Mouse (Mus musculus) heart, postnatal 0 days (tissue): ENCODE data around the gene Frmd8. TPM values are rescaled to one million over a fixed set of nuclear protein-coding genes. Genes with fewer than 3 reads are reported as not detected.

Source experiments
- ATAC-seq: fragments of 200-750 bp; cut with Nextera tagmentation; 2 replicates; pipeline ENCODE4 v1.8.0; 2017; ENCODE audit warnings: low read depth, moderate number of reproducible peaks, moderate library complexity; ENCODE audit not compliant: insufficient read depth
- DNase-seq: peaks from one replicate; pipeline ENCODE4 v3.0.0-alpha.2; 2016; ENCODE audit warnings: low spot score
- H3K27ac ChIP-seq: fragments of 300-500 bp; sonication (generic); 2 replicates; pipeline ENCODE4 v1.5.1; 2014; ENCODE audit warnings: low read depth, mild to moderate bottlenecking
- H3K27me3 ChIP-seq: fragments of 300-500 bp; sonication (generic); 2 replicates; pipeline ENCODE4 v1.6.1; 2014; ENCODE audit warnings: low read length, mixed read lengths; ENCODE audit not compliant: control insufficient read depth, insufficient read depth
- H3K36me3 ChIP-seq: fragments of 300-500 bp; sonication (generic); replicated peaks from 2 replicates; pipeline ENCODE4 v1.6.1; 2014; ENCODE audit warnings: low read length, mixed read lengths; ENCODE audit not compliant: control insufficient read depth, insufficient read depth
- H3K4me1 ChIP-seq: fragments of 300-500 bp; sonication (generic); 2 replicates; pipeline ENCODE4 v1.6.1; 2014; ENCODE audit warnings: antibody characterized with exemption; ENCODE audit not compliant: control insufficient read depth, insufficient read depth
- H3K4me2 ChIP-seq: fragments of 300-500 bp; sonication (generic); 2 replicates; pipeline ENCODE4 v1.6.1; 2014; ENCODE audit warnings: low read depth, mild to moderate bottlenecking, low read length, moderate library complexity
- H3K4me3 ChIP-seq: fragments of 300-500 bp; sonication (generic); 2 replicates; pipeline ENCODE4 v1.5.1; 2014; ENCODE audit warnings: low read depth, low read length
- H3K9ac ChIP-seq: fragments of 300-500 bp; sonication (generic); replicated peaks from 2 replicates; pipeline ENCODE4 v1.6.1; 2014; ENCODE audit warnings: low read depth, low read length, mixed read lengths
- H3K9me3 ChIP-seq: fragments of 300-500 bp; sonication (generic); replicated peaks from 2 replicates; pipeline ENCODE4 v1.6.1; 2016; ENCODE audit warnings: low read length; ENCODE audit not compliant: control insufficient read depth
- CTCF ChIP-seq: IDR thresholded peaks from 2 replicates; pipeline ENCODE4 v1.5.1; 2016; ENCODE audit warnings: antibody characterized with exemption, control low read depth, low read depth
- EP300 ChIP-seq: IDR thresholded peaks from 2 replicates; pipeline ENCODE4 v1.6.1; 2016; ENCODE audit warnings: antibody characterized with exemption, low read depth
- WGBS: fragments of 180-500 bp; shearing (Covaris S2); extraction: QIAGEN DNeasy Blood & Tissue Kit; methylation state at CpG from one replicate; pipeline ENCODE4 v1.1.7; 2014; 5-methylcytosine and 5-hydroxymethylcytosine counted together
- polyA plus RNA-seq: library from polyadenylated mRNA; unstranded; fragments of >200 nt; fragmentation: Nextera tagmentation; extraction: Ambion mirVana; gene quantifications from 2 replicates; pipeline ENCODE4 v1.2.1, GENCODE M21; 2015
- total RNA-seq: library from RNA; depleted of rRNA; stranded (reverse); fragments of >200 nt; gene quantifications from 2 replicates; pipeline ENCODE4 v1.2.3, GENCODE M21; 2014; ENCODE audit warnings: low replicate concordance

Frmd8 gene
- total and polyA plus RNA-seq, 2 experiments from 2014 or later, result 12.8 to 29.1 TPM

DNA sequence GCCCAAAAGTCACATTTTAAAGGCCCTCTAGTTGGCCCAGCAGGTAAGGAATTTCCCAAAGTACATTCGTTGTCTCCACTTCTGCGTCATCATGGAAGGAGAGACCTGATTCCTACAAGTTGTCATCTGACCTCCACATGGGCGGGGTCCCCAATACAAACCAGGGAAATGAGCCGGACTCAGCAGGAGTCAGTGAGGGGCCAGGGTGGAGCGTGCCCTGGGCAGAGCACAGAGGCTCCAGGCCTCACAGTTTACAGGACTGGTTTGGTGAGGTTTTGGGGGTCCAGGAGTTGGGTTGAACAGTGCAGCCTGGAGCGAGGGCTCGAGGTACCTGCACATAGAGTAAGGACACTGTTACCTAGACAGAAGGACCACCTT is 65.4 kb downstream of the Frmd8 start:
- no peak overlapping the region for H3K4me3 ChIP-seq
- peaks cover 83% of the 10 kb centered on the region for H3K4me1 ChIP-seq
- H3K27me3 ChIP-seq, result no peaks in the 10 kb centered on the region
- H3K4me2 ChIP-seq, result peak overlapping the region; percentile 48
- no peaks in the 10 kb centered on the region for H3K9me3 ChIP-seq
- TF ChIP-seq CTCF (no peak), EP300 (no peak)
- H3K36me3 ChIP-seq, result no peaks in the 10 kb centered on the region
- H3K9ac ChIP-seq, result no peak overlapping the region; the same call in 1 of the 2 replicates
- DNase-seq (peak; percentile 40), ATAC-seq (peak; percentile 19; the same call in 1 of the 2 replicates)
- H3K27ac ChIP-seq, result peak overlapping the region; percentile 98
- 25% methylated on average over 7 of the region's 7 CpGs for WGBS

- Histone ChIP-seq H3K36me3 (no peaks in the 10 kb centered on the region), H3K4me3 (no peak overlapping the region), H3K27me3 (no peaks in the 10 kb centered on the region), H3K9ac (no peak overlapping the region), H3K9me3 (no peaks in the 10 kb centered on the region), H3K27ac (peak overlapping the region; percentile 98), H3K4me2 (0 out of 2 replicates have a peak overlapping the region, but pooled peaks have one; percentile 48), H3K4me1 (peaks cover 88% of the 10 kb centered on the region)
- TF ChIP-seq EP300 (no peak), CTCF (no peak)
- 53% methylated on average over 14 of the region's 14 CpGs for WGBS
- ATAC-seq (no peak), DNase-seq (no peak)
Observed at GRCm38 (mm10) chr19:5808955-5809711, 65.9 kb downstream of the Frmd8 start.

DNA sequence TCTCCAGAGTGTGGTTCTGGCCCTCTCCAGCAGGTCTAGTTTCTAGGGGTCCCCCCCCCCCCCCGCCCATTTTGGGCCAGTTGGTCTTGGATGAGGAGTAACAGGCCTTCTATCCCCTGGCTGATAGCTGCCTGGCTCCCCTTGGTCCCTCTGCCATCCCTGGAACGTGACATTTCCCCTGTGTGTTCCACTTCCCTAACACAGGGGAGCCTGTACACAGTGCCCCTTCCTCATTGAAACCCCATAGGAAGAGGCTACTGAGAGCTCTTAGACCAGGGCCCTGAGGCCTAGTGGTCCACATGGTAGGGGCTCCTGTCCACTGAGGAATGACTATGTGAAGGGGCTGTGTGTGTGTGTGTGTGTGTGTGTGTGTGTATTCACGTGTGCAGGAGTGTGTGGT is 67.3 kb downstream of the Frmd8 start:
- Histone ChIP-seq H3K9ac (no peak overlapping the region), H3K36me3 (no peaks in the 10 kb centered on the region), H3K27me3 (no peaks in the 10 kb centered on the region), H3K4me1 (peaks cover 85% of the 10 kb centered on the region), H3K9me3 (no peaks in the 10 kb centered on the region), H3K4me3 (no peak overlapping the region), H3K4me2 (no peak overlapping the region), H3K27ac (peak overlapping the region; percentile 100)
- TF ChIP-seq CTCF, result no peak
- no peak for TF ChIP-seq EP300
- WGBS, result 65% methylated on average over 3 of the region's 3 CpGs
- DNase-seq (no peak), ATAC-seq (no peak)

DNA sequence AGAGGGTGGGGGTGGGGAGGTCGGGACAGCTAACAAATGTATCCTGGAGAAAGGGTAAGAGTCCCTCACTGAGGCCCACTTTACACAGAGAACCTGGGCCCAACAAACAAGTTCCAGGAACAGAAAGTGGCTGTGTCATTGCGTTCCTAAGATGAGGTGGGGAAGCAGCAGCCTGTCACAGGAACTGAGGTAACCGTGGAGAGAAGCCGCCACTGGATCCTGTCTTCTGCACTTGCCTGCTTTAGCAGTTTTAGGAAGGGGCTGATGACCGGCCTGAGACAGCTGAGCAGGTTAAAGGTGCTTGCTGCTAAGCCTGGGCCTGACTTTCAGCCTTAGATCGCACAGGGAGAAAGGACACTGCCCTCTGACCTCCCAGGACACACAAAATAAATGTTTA is 68.3 kb downstream of the Frmd8 start:
- H3K27me3 ChIP-seq, result no peaks in the 10 kb centered on the region
- TF ChIP-seq CTCF (no peak), EP300 (no peak)
- 29% methylated on average over 6 of the region's 6 CpGs for WGBS
- H3K36me3 ChIP-seq, result no peaks in the 10 kb centered on the region
- ATAC-seq (no peak), DNase-seq (peak; percentile 39)
- peak overlapping the region; percentile 43; the same call in 1 of the 2 replicates for H3K4me2 ChIP-seq
- no peaks in the 10 kb centered on the region for H3K9me3 ChIP-seq
- H3K9ac ChIP-seq, result no peak overlapping the region
- no peak overlapping the region for H3K4me3 ChIP-seq
- H3K4me1 ChIP-seq, result peaks cover 79% of the 10 kb centered on the region
- peak overlapping the region; percentile 100 for H3K27ac ChIP-seq

DNA sequence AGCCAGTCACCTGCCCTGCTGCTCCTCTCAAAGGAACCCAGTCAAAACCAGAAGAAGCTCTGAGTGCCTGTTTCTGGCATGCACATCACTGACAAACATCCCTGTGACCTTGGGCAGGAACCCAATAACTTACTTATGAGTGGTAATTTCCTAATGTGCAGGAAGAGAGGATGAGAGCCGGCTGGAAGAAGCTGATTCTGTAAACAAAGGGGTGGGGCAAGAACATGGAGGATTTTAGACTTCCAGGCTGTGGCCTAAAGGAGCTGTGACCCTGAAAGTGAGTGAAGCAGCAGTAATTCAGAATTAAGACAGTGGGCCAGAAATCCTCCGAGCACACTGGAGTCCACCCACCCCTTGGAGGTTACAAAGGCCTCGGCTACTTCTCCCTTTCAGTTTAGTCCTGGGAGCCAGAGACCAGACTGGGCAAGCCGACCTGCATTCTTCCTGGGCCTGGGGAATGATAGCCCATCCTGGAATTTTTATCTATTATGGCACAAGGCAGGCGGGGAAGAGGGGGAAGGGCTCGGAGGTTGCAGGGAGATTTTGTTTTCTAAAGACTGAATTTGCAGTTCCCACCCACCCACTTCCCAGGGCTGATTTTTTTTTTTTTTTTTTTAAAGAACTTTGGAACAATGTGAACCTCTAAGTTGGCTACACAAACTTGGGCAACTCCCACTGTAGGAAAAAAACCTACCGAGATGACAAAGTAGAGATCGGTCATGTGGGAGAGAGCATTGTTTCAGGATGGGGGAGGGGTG is 68.8 kb downstream of the Frmd8 start:
- peaks cover 73% of the 10 kb centered on the region for H3K4me1 ChIP-seq
- no peaks in the 10 kb centered on the region for H3K9me3 ChIP-seq
- H3K9ac ChIP-seq, result no peak overlapping the region
- no peaks in the 10 kb centered on the region for H3K27me3 ChIP-seq
- peak overlapping the region; percentile 100 for H3K27ac ChIP-seq
- no peaks in the 10 kb centered on the region for H3K36me3 ChIP-seq
- DNase-seq (peak; percentile 78), ATAC-seq (no peak)
- TF ChIP-seq EP300 (0 out of 2 replicates have a peak, but pooled peaks have one; percentile 41), CTCF (no peak)
- H3K4me3 ChIP-seq, result peak overlapping the region; percentile 6; the same call in 1 of the 2 replicates
- 4% methylated on average over 8 of the region's 8 CpGs for WGBS
- peak overlapping the region; percentile 43 for H3K4me2 ChIP-seq
